Mouse (Mus musculus) lung, postnatal 14 days (tissue): ENCODE results near the gene Fignl1.

Experiments
- DNase-seq: peaks from one replicate; pipeline ENCODE4 v3.0.0; 2021

Fignl1 gene

GRCm38 (mm10) chr11:11808820-11809403 lies at the start of gene Fignl1:
Gene Fignl1 (minus strand): TSS chr11:11808962.
- DNase-seq = peak; percentile 97

DNA sequence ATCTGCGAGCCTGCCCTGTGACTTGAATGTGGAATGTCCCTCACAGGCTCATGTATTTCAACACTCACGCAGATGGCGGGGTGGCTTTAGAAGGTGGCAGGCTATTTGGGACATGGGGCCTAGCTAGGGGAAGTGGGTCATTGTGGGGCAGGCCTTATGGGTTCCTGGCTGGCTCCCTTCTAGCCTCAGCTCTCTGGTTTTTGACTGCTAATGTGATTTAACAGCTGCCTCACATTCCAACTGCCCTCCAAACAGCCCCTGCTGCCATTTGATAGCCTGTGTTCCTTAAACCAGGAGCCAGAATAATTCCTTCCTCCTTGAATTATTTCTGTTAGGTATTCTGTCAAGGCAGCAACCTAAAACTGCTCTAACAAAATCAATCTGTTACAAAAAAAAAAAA lies 48.2 kb upstream of the Fignl1 start:
- no peak for DNase-seq

DNA sequence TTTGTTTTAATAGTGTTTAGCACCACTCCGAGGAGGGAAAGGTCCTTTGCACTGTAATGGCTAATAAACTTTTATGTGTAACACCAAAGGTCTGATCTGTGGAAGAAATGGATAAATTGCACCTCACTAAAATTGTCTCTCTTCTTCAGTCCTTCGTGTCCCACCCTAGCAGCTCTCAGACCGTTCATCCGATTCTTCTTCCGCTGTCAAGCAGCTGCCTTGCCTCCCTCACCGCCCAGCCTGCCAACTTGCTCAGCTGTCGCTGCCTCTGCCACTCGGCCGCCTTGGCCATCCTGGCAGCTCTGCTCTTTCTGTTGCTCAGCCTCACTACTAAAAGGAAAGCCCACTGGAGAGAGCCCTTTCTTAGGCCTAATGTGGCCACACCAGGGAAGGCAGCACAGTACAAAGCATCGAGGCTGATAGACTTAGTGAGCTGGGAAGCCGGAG lies 46.9 kb upstream of the Fignl1 start:
- DNase-seq = no peak

GRCm38 (mm10) chr11:11855061-11855672 lies 46.4 kb upstream of the Fignl1 start:
- DNase-seq = no peak

GRCm38 (mm10) chr11:11853731-11854461 lies 45.1 kb upstream of the Fignl1 start:
- no peak for DNase-seq

GRCm38 (mm10) chr11:11851957-11852505 lies 43.3 kb upstream of the Fignl1 start:
- DNase-seq = no peak

GRCm38 (mm10) chr11:11850476-11851267 lies 41.9 kb upstream of the Fignl1 start:
- no peak for DNase-seq

- DNase-seq = no peak
Observed at GRCm38 (mm10) chr11:11849513-11850311, 41.0 kb upstream of the Fignl1 start.

GRCm38 (mm10) chr11:11848467-11848866 lies 39.7 kb upstream of the Fignl1 start:
- no peak for DNase-seq

GRCm38 (mm10) chr11:11845044-11845443 lies 36.3 kb upstream of the Fignl1 start:
- no peak for DNase-seq

GRCm38 (mm10) chr11:11844367-11844971 lies 35.7 kb upstream of the Fignl1 start:
- DNase-seq = peak; percentile 70

GRCm38 (mm10) chr11:11841590-11841989 lies 32.8 kb upstream of the Fignl1 start:
- no peak for DNase-seq

GRCm38 (mm10) chr11:11840746-11841145 lies 32.0 kb upstream of the Fignl1 start:
- DNase-seq = no peak

- no peak for DNase-seq
Observed at GRCm38 (mm10) chr11:11839874-11840273, 31.1 kb upstream of the Fignl1 start.

DNA sequence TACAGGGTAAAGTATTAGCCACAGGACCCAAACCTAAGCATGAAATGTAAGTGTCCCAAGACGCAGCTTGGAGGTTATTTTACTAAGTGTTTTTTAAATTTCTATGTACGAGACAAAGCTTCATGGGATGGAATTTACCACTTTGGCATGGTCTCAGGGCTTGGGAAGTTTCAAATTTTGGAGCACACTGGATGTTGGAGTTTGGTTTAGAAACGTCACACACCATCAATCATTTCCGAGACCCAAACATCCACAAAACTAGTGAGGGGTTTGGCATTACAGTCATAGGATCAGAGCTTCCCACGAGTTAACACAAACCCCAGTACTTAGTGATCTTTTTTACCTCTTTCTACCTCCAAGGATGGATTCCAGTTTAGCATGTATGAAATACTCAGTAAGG lies 28.6 kb upstream of the Fignl1 start:
- DNase-seq = no peak

DNA sequence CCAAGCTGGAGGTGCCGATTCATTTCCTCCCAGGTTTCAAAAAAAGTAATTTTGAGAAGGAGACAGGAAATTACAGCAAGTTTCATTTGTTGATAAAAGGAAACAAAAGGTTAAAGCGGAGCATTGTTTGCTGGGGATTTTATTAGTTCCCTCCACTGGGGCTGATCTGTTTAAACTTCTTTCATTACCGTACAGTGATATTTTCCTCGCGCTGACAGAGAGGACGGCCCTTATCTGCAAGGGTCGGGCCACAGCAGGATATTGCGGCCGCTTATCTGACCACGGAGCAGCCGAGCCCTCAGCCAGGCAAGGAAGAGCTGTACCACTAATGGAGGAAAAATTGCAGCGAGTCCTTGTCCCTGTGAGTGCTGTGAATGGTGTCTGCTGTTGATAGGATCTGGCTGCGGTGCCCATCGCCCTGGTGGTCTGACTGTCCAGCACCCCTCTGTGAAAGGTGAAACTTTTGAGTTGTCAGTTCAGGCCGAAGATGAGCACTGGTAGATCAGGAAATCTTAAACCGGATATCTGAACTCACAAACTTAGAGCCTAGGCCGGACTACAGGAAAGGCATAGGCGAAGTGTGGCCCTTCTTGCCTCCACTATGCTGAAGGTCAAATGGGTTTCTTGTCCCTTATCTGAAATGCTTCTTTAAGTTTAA lies 28.1 kb upstream of the Fignl1 start:
- no peak for DNase-seq

- no peak for DNase-seq
Observed at GRCm38 (mm10) chr11:11836262-11836661, 27.5 kb upstream of the Fignl1 start.

- DNase-seq = no peak
Observed at GRCm38 (mm10) chr11:11835791-11836190, 27.0 kb upstream of the Fignl1 start.

DNA sequence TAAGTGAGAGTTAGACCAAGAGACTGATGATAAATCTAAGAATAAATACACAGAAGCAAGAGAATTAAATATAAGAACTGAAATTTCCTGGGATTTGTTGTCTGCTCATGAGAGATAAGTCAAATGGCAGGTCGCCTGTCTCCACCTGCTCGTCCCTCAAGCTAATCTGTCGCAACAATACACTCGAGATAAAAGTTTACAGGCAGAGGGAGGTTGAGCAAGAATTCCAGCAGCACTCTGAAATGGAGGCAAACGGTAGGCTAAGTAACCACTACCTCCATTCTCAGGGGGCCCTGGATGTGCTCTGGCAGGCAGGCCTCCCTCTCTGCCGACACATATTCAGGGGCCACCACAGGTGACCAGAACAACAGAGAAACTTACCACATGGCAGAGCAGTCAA lies 26.6 kb upstream of the Fignl1 start:
- no peak for DNase-seq

GRCm38 (mm10) chr11:11833100-11833499 lies 24.3 kb upstream of the Fignl1 start:
- no peak for DNase-seq

- no peak for DNase-seq
Observed at GRCm38 (mm10) chr11:11832755-11833084, 24.0 kb upstream of the Fignl1 start.
